Mouse (Mus musculus): ENCODE results near the gene Osm.

DNA sequence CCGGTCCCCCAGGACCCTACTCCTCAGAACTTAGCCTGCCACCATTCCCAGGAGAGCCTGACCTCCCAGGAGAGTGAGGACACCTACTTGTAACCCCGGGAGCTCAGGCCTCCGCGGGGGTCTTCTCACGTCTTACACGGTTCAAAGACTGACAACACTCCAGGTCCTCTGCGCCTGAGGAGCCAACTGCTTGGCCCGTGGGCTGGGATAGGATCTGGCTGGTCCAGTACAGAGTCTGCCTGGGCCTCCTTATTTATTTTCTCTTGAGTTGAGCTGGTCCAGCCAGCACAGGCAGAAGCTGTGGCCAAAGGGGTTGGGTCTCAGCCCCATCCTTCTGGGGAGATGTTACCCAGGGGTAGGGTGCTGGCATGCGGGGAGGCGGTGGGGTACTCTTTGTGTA is 21.2 kb upstream of the Osm start:
- no peak for TF ChIP-seq CTCF (IDR thresholded peaks at IDR 0.05; ENCODE audit: low read depth, low read length)
- no peak for TF ChIP-seq POLR2A (IDR thresholded peaks at IDR 0.05; ENCODE audit: insufficient read depth, low read length)

Measured in ES-Bruce4 (cell line).